Mouse (Mus musculus) left cerebral cortex, postnatal 25 days (tissue): ENCODE results near the gene Prl7d1. TPM values are rescaled to one million over a fixed set of nuclear protein-coding genes. Genes with fewer than 3 reads are reported as not detected.
"Not testable (repeated sequence)": the region's sequence is repeated elsewhere in the genome, so short reads cannot be mapped to it uniquely, and the experiment has no call there.

Experiments used
- DNase-seq, 2 experiments: peaks; one replicate each; pipeline ENCODE4 v3.0.0; 2022; ENCODE audit warnings: low spot score in 2 of 2, mixed read lengths in 1 of 2
- intact Hi-C: fragments of 180-260 bp; cut with DNase I; formaldehyde crosslinking; loops from one replicate; pipeline ENCODE4 v1.15.1; 2025
- total RNA-seq, 2 experiments: library from RNA; stranded (reverse); gene quantifications; 2 replicates each; pipeline ENCODE4 v1.2.3; 2021

Prl7d1 gene
- total RNA-seq, result not detected

GRCm38 (mm10) chr13:27716636-27717035 lies at the start of gene Prl7d1:
TSS of gene Prl7d1 (minus strand) at chr13:27716736.
- DNase-seq, result no peak
- intact Hi-C loops, result no loop called here

DNA sequence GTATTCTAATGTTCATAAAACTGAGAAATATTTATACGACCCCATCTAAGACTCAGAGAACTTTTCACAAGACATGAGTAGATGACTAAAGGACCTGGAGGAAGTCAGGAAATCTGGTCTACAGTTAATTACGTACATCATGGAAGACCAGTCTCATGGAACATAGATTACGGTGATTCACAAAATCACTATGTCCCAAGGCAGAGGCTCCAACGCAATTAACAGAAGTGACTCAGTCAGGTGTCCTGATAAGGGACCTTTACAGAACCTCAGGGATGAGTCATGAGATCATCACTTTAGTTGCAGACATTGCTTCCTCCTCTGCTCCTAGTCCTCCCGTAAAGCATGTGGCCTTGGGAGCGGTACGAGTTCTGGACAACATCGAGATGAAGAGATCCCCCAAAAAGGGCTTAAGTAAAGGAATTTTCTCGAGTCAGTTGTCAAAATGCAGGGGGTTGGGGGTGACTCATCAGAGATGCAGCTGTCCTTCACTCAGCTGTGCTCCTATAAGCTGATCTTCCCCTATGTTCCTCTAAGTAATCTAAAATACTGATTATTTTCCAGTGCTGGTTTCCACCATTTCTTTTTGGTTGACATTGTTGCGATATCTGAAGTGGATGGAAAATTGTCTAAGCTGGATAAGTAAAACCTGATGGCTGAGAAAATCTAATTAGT lies 18.1 kb upstream of the Prl7d1 start:
- intact Hi-C loops, result no loop called here
- DNase-seq, result no peak

DNA sequence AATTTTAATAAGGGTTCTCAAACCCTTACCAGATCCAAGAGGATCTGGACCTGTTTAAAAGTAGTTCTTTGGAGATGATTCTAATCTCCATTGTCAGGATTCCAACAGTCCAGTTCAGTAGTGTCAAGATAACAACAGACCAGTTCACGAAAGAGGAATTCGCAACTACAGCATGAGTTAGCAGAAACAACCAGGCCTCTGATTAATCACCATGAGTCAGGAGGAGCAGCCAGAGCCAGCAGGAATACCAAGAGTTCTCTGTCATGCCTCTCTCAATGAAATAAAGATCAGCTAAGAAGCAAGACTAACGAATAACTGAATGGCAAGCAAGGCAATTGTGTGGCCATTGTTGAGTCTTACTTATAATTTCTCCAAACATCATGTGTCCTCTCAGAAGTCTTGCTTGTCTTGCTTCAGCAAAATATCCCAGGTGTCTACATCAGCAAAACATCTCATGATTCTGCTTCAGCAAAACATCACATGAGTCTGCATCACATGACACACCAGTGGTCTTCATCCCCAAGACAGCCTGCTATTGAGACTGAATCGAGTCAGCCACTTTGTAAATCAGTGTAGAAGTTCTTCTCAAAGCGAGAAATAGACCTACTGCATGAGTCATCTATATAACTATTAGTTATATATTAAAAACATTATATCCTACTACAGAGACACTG lies 13.9 kb upstream of the Prl7d1 start:
- intact Hi-C loops, DNase-seq: not testable (repeated sequence)

- DNase-seq, intact Hi-C loops: not testable (repeated sequence)
Observed at GRCm38 (mm10) chr13:27725057-27725456, 8.5 kb upstream of the Prl7d1 start.

DNA sequence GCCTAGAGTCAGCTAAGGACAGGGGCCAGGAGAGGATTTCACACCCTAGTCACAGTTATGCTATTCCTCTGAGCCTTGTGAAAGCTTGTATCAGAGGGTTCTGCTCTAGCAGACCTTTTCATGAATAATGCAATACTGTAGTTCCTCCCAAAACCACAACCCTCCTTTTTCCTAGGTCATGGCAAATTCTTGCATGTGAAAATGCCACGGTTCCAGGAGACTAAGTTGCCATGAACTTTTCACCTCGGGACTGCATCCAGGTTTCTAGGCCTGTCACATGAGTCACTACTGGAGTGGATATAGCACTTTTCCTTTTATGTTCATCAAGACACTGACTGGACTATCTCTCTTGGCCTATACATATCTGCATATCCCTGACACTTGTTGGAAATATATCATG lies 10.0 kb downstream of the Prl7d1 start:
- no peak for DNase-seq
- intact Hi-C loops, result no loop called here

- intact Hi-C loops, result no loop called here
- no peak for DNase-seq
Observed at GRCm38 (mm10) chr13:27667936-27668335, 48.6 kb downstream of the Prl7d1 start, which contains the start of gene Prl7a2. TSS of gene Prl7a2 (minus strand) at chr13:27668036.

DNA sequence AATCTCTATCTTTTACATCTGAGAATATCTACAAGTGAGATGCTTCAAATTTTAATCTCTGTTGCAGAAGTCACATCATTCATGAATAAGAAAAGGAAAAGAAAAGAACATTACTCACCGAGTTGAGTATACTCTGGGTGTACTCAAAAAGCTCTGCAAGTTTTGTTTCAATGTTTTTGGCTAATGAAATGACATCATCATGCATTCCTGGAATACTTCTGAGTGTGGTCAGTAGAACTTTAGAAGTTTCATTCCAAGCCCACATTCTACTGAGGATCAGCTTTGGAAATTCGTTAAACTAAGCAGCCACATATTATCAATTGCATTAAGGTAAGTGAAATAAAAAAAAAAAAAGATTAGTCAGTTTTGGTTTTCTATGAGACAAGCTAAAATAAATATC lies 55.8 kb downstream of the Prl7d1 start:
- no peak for DNase-seq
- intact Hi-C loops, result no loop called here

Other genes with a start within 250 kb of the Prl7d1 start
- gene Prl8a8, start 203.5 kb downstream of the Prl7d1 start, total RNA-seq, result not detected
- gene Prl8a9, start 152.1 kb downstream of the Prl7d1 start, total RNA-seq, result not detected
- not detected for gene Prl8a1, start 134.6 kb downstream of the Prl7d1 start, total RNA-seq
- not detected for gene Prl7b1, start 106.2 kb downstream of the Prl7d1 start, total RNA-seq
- not detected for gene Prl7a1, start 74.2 kb downstream of the Prl7d1 start, total RNA-seq
- gene Prl7a2, start 48.7 kb downstream of the Prl7d1 start, total RNA-seq, result not detected
- gene Prl7c1, start 64.1 kb upstream of the Prl7d1 start, total RNA-seq, result not detected
- not detected for gene Prl2a1, start 84.9 kb upstream of the Prl7d1 start, total RNA-seq
- not detected for gene Prl2c1, start 132.6 kb upstream of the Prl7d1 start, total RNA-seq